Mouse (Mus musculus) heart, postnatal 0 days (tissue): ENCODE measurements around the gene Fbll1. TPM values are rescaled to one million over a fixed set of nuclear protein-coding genes. Genes with fewer than 3 reads are reported as not detected.
"Not testable (repeated sequence)": the region's sequence is repeated elsewhere in the genome, so short reads cannot be mapped to it uniquely, and the experiment has no call there.

Experiments used
- ATAC-seq: fragments of 200-750 bp; cut with Nextera tagmentation; 2 replicates; pipeline ENCODE4 v1.8.0; 2017; ENCODE audit warnings: low read depth, moderate number of reproducible peaks, moderate library complexity; ENCODE audit not compliant: insufficient read depth
- DNase-seq: peaks from one replicate; pipeline ENCODE4 v3.0.0-alpha.2; 2016; ENCODE audit warnings: low spot score
- H3K27ac ChIP-seq: fragments of 300-500 bp; sonication (generic); 2 replicates; pipeline ENCODE4 v1.5.1; 2014; ENCODE audit warnings: low read depth, mild to moderate bottlenecking
- H3K27me3 ChIP-seq: fragments of 300-500 bp; sonication (generic); 2 replicates; pipeline ENCODE4 v1.6.1; 2014; ENCODE audit warnings: low read length, mixed read lengths; ENCODE audit not compliant: control insufficient read depth, insufficient read depth
- H3K36me3 ChIP-seq: fragments of 300-500 bp; sonication (generic); replicated peaks from 2 replicates; pipeline ENCODE4 v1.6.1; 2014; ENCODE audit warnings: low read length, mixed read lengths; ENCODE audit not compliant: control insufficient read depth, insufficient read depth
- H3K4me1 ChIP-seq: fragments of 300-500 bp; sonication (generic); 2 replicates; pipeline ENCODE4 v1.6.1; 2014; ENCODE audit warnings: antibody characterized with exemption; ENCODE audit not compliant: control insufficient read depth, insufficient read depth
- H3K4me2 ChIP-seq: fragments of 300-500 bp; sonication (generic); 2 replicates; pipeline ENCODE4 v1.6.1; 2014; ENCODE audit warnings: low read depth, mild to moderate bottlenecking, low read length, moderate library complexity
- H3K4me3 ChIP-seq: fragments of 300-500 bp; sonication (generic); 2 replicates; pipeline ENCODE4 v1.5.1; 2014; ENCODE audit warnings: low read depth, low read length
- H3K9ac ChIP-seq: fragments of 300-500 bp; sonication (generic); replicated peaks from 2 replicates; pipeline ENCODE4 v1.6.1; 2014; ENCODE audit warnings: low read depth, low read length, mixed read lengths
- H3K9me3 ChIP-seq: fragments of 300-500 bp; sonication (generic); replicated peaks from 2 replicates; pipeline ENCODE4 v1.6.1; 2016; ENCODE audit warnings: low read length; ENCODE audit not compliant: control insufficient read depth
- CTCF ChIP-seq: IDR thresholded peaks from 2 replicates; pipeline ENCODE4 v1.5.1; 2016; ENCODE audit warnings: antibody characterized with exemption, control low read depth, low read depth
- EP300 ChIP-seq: IDR thresholded peaks from 2 replicates; pipeline ENCODE4 v1.6.1; 2016; ENCODE audit warnings: antibody characterized with exemption, low read depth
- WGBS: fragments of 180-500 bp; shearing (Covaris S2); extraction: QIAGEN DNeasy Blood & Tissue Kit; methylation state at CpG from one replicate; pipeline ENCODE4 v1.1.7; 2014; 5-methylcytosine and 5-hydroxymethylcytosine counted together
- polyA plus RNA-seq: library from polyadenylated mRNA; unstranded; fragments of >200 nt; fragmentation: Nextera tagmentation; extraction: Ambion mirVana; gene quantifications from 2 replicates; pipeline ENCODE4 v1.2.1, GENCODE M21; 2015
- total RNA-seq: library from RNA; depleted of rRNA; stranded (reverse); fragments of >200 nt; gene quantifications from 2 replicates; pipeline ENCODE4 v1.2.3, GENCODE M21; 2014; ENCODE audit warnings: low replicate concordance; rRNA removed

Gene Fbll1
- total RNA-seq, result not detected in 2 replicates
- not detected in 2 replicates for polyA plus RNA-seq

DNA sequence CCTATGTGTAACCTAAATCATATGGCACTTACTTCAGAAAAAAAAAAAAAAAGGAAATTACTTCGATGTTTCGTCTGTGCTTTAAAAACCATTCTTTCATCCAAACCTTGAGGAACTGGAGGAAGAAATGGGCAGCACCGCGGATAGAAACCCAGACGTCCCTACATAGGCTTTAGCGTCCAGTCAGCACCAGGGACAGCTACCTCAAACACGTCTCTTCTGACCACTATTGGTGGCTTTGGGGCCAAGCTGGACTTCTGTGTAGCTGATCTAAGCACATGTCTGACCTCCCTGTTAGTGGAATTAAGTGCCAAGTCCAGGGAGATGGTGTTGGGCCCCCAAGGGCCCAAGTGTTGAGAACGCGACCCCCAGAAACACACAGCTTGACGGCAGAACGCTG is at the start of gene Fbll1:
Gene Fbll1, minus strand, starts transcription at position 11 of the 400 bp plus-strand sequence.
- DNase-seq, result peak; percentile 39
- peak within 1 kb of the TSS; percentile 43; the same call in 1 of the 2 replicates for H3K4me2 ChIP-seq
- WGBS, result 17% methylated on average over 11 of the region's 11 CpGs
- no peak; the same call in 1 of the 2 replicates for ATAC-seq
- no peak within 1 kb of the TSS for H3K27ac ChIP-seq
- H3K9ac ChIP-seq, result no peak within 1 kb of the TSS
- H3K4me1 ChIP-seq, result no peaks in the 10 kb centered on the region
- peak within 1 kb of the TSS; percentile 18 for H3K4me3 ChIP-seq
- no peaks in the 10 kb centered on the region for H3K9me3 ChIP-seq
- peaks cover 49% of the 10 kb centered on the region for H3K27me3 ChIP-seq
- no peaks in the 10 kb centered on the region for H3K36me3 ChIP-seq
- TF ChIP-seq EP300 (no peak), CTCF (no peak)

- Histone ChIP-seq H3K9me3 (no peaks in the 10 kb centered on the region), H3K9ac (no peak overlapping the region), H3K4me1 (no peaks in the 10 kb centered on the region), H3K27ac (no peak overlapping the region), H3K36me3 (no peaks in the 10 kb centered on the region), H3K4me3 (no peak overlapping the region), H3K4me2 (no peak overlapping the region), H3K27me3 (no peaks in the 10 kb centered on the region)
- 78% methylated on average over 9 of the region's 9 CpGs for WGBS
- no peak for ATAC-seq
- DNase-seq, result no peak
- TF ChIP-seq CTCF (no peak), EP300 (no peak)
These were observed 45.6 kb upstream of the Fbll1 start for GRCm38 (mm10) chr11:35844299-35844698.

- H3K36me3 ChIP-seq, H3K9ac ChIP-seq, H3K4me3 ChIP-seq, H3K27me3 ChIP-seq, H3K4me2 ChIP-seq, ATAC-seq, H3K27ac ChIP-seq, H3K4me1 ChIP-seq, DNase-seq, H3K9me3 ChIP-seq: not testable (repeated sequence)
- WGBS, result 80% methylated on average over 4 of the region's 4 CpGs
These were observed 43.9 kb upstream of the Fbll1 start for GRCm38 (mm10) chr11:35842560-35842959.

GRCm38 (mm10) chr11:35841738-35842325 is 43.1 kb upstream of the Fbll1 start:
- peaks cover 4% of the 10 kb centered on the region; the same call in 1 of the 2 replicates for H3K4me1 ChIP-seq
- no peak for TF ChIP-seq CTCF
- TF ChIP-seq EP300, result no peak
- WGBS, result 84% methylated on average over 21 of the region's 21 CpGs
- H3K9ac ChIP-seq, result no peak overlapping the region
- ATAC-seq (no peak), DNase-seq (no peak)
- no peaks in the 10 kb centered on the region for H3K27me3 ChIP-seq
- no peak overlapping the region for H3K27ac ChIP-seq
- no peak overlapping the region for H3K4me2 ChIP-seq
- no peak overlapping the region for H3K4me3 ChIP-seq
- no peaks in the 10 kb centered on the region for H3K36me3 ChIP-seq
- H3K9me3 ChIP-seq, result no peaks in the 10 kb centered on the region

- H3K4me1 ChIP-seq, DNase-seq, H3K9me3 ChIP-seq, H3K4me2 ChIP-seq, H3K36me3 ChIP-seq, H3K27ac ChIP-seq, H3K27me3 ChIP-seq, ATAC-seq, H3K9ac ChIP-seq, H3K4me3 ChIP-seq: not testable (repeated sequence)
- WGBS, result 82% methylated on average over 4 of the region's 4 CpGs
These were observed 42.1 kb upstream of the Fbll1 start for GRCm38 (mm10) chr11:35840806-35841205.

DNA sequence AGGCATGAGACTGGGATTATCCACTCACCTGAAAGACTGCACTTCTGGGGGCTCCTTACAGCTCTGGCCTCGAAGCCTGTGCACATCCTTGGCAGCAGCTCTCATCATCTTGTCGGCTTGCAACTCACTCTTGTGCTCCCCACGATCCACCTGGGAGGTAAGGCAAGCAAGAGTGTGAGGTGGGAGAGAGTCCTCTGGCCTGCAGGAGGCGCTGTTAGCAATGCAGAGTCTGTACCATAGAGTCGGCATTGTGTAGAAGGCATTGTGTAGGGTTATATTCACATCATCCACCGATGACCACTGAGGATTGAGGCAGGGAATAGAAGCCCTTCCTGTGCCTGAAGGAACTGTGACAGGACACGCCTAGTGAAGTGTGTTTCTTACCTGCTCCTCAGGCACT is 41.6 kb upstream of the Fbll1 start:
- peaks cover 4% of the 10 kb centered on the region; the same call in 1 of the 2 replicates for H3K4me1 ChIP-seq
- H3K9me3 ChIP-seq, result no peaks in the 10 kb centered on the region

More for the DNA sequence above, 41.6 kb upstream of the Fbll1 start:
- H3K27ac ChIP-seq, result no peak overlapping the region
- DNase-seq (no peak), ATAC-seq (no peak)
- WGBS, result 73% methylated on average over 7 of the region's 7 CpGs
- H3K4me2 ChIP-seq, result no peak overlapping the region
- no peak for TF ChIP-seq EP300
- TF ChIP-seq CTCF, result peak; percentile 14
- no peaks in the 10 kb centered on the region for H3K27me3 ChIP-seq
- H3K9ac ChIP-seq, result no peak overlapping the region
- no peaks in the 10 kb centered on the region for H3K36me3 ChIP-seq
- no peak overlapping the region for H3K4me3 ChIP-seq
